Mouse (Mus musculus) lung, embryonic 15.5 days (tissue): Measurements from ENCODE around the gene Agbl2. TPM values are rescaled to one million over a fixed set of nuclear protein-coding genes. Genes with fewer than 3 reads are reported as not detected.

Experiments
- ATAC-seq: fragments of 200-750 bp; cut with Nextera tagmentation; 2 replicates; pipeline ENCODE4 v1.8.0; 2017; ENCODE audit warnings: moderate number of reproducible peaks, borderline replicate concordance; ENCODE audit not compliant: low FRiP score, low TSS enrichment; ENCODE audit errors: extremely low read depth
- H3K27ac ChIP-seq: fragments of 300-500 bp; sonication (generic); 2 replicates; pipeline ENCODE4 v1.5.1; 2015; ENCODE audit warnings: moderate library complexity, mild to moderate bottlenecking, inconsistent platforms
- H3K27me3 ChIP-seq: fragments of 300-500 bp; sonication (generic); 2 replicates; pipeline ENCODE4 v1.6.1; 2015; ENCODE audit warnings: inconsistent platforms
- H3K36me3 ChIP-seq: fragments of 300-500 bp; sonication (generic); 2 replicates; pipeline ENCODE4 v1.6.1; 2015; ENCODE audit warnings: inconsistent platforms
- H3K4me1 ChIP-seq: fragments of 300-500 bp; sonication (generic); 2 replicates; pipeline ENCODE4 v1.6.1; 2015; ENCODE audit warnings: inconsistent platforms
- H3K4me2 ChIP-seq: fragments of 300-500 bp; sonication (generic); 2 replicates; pipeline ENCODE4 v1.6.1; 2015; ENCODE audit warnings: inconsistent platforms, mild to moderate bottlenecking, moderate library complexity
- H3K4me3 ChIP-seq: fragments of 300-500 bp; sonication (generic); 2 replicates; pipeline ENCODE4 v1.5.1; 2015; ENCODE audit warnings: mild to moderate bottlenecking, inconsistent platforms
- H3K9ac ChIP-seq: fragments of 300-500 bp; sonication (generic); 2 replicates; pipeline ENCODE4 v1.6.1; 2015; ENCODE audit warnings: inconsistent platforms
- H3K9me3 ChIP-seq: fragments of 300-500 bp; sonication (generic); 2 replicates; pipeline ENCODE4 v1.6.1; 2016; ENCODE audit warnings: inconsistent platforms
- WGBS: fragments of 180-500 bp; shearing (Covaris S2); methylation state at CpG from one replicate; pipeline ENCODE4 v1.1.7; 2015; 5-methylcytosine and 5-hydroxymethylcytosine counted together
- polyA plus RNA-seq: library from polyadenylated mRNA; unstranded; fragments of >200 nt; fragmentation: Nextera tagmentation; extraction: Ambion mirVana; gene quantifications from 2 replicates; pipeline ENCODE4 v1.2.1, GENCODE M21; 2015

Gene Agbl2
- polyA plus RNA-seq, 1 experiment from 2014 or later: 1.5 TPM

GRCm38 (mm10) chr2:90846955-90847680 is 64.6 kb downstream of the Agbl2 start, which contains the start of gene Mtch2:
Mtch2 (plus strand) TSS chr2:90847155.
- H3K4me1 ChIP-seq: peaks cover 16% of the 10 kb centered on the region
- peak within 1 kb of the TSS; percentile 76 for H3K9ac ChIP-seq
- no peaks in the 10 kb centered on the region for H3K9me3 ChIP-seq
- peak within 1 kb of the TSS; percentile 77 for H3K4me2 ChIP-seq
- H3K27me3 ChIP-seq: no peaks in the 10 kb centered on the region
- under 1% methylated on average over 67 of the region's 67 CpGs for WGBS
- peak within 1 kb of the TSS; percentile 64 for H3K27ac ChIP-seq
- peak; percentile 95 for ATAC-seq
- peaks cover 20% of the 10 kb centered on the region for H3K36me3 ChIP-seq
- peak within 1 kb of the TSS; percentile 68 for H3K4me3 ChIP-seq

DNA sequence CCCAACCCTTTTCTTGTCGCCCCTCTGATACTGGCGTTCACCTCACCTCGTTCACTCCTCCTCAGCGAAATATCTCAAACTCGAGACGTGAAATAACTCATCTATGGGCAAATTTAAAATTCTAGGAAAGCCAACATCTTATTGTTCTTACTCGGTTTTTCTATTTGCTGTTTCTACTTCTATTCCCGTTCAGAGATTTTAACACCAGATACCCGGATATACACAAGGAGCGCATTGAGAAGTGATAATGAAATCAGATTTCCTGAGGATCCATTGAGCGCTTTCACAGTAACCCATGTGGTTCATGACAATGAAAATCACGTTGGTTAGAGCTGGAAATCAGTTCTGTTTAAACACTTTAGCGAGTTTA is 65.1 kb downstream of the Agbl2 start:
- Histone ChIP-seq H3K9me3 (no peaks in the 10 kb centered on the region), H3K9ac (peak overlapping the region; percentile 76), H3K36me3 (peaks cover 24% of the 10 kb centered on the region), H3K4me2 (peak overlapping the region; percentile 77), H3K4me3 (peak overlapping the region; percentile 68), H3K27ac (peak overlapping the region; percentile 64), H3K4me1 (peaks cover 16% of the 10 kb centered on the region), H3K27me3 (no peaks in the 10 kb centered on the region)
- under 1% methylated on average over 13 of the region's 13 CpGs for WGBS
- no peak for ATAC-seq

- no peaks in the 10 kb centered on the region for H3K9me3 ChIP-seq
- no peak for ATAC-seq
- H3K27me3 ChIP-seq: no peaks in the 10 kb centered on the region
- peak overlapping the region; percentile 68 for H3K4me3 ChIP-seq
- H3K4me1 ChIP-seq: peaks cover 16% of the 10 kb centered on the region
- H3K4me2 ChIP-seq: peak overlapping the region; percentile 77
- 70% methylated on average over 5 of the region's 5 CpGs for WGBS
- peaks cover 31% of the 10 kb centered on the region for H3K36me3 ChIP-seq
- no peak overlapping the region for H3K27ac ChIP-seq
- H3K9ac ChIP-seq: peak overlapping the region; percentile 76
These were observed 65.8 kb downstream of the Agbl2 start for GRCm38 (mm10) chr2:90848331-90848730.

- no peak overlapping the region for H3K4me3 ChIP-seq
- no peak overlapping the region for H3K4me2 ChIP-seq
- no peak overlapping the region for H3K9ac ChIP-seq
- no peak overlapping the region for H3K27ac ChIP-seq
- no peaks in the 10 kb centered on the region for H3K9me3 ChIP-seq
- peaks cover 46% of the 10 kb centered on the region for H3K36me3 ChIP-seq
- no peak for ATAC-seq
- H3K4me1 ChIP-seq: peaks cover 16% of the 10 kb centered on the region
- H3K27me3 ChIP-seq: no peaks in the 10 kb centered on the region
- 100% methylated on average over 1 of the region's 1 CpGs for WGBS
These were observed 67.9 kb downstream of the Agbl2 start for GRCm38 (mm10) chr2:90850401-90850800.

GRCm38 (mm10) chr2:90861486-90861885 is 79.0 kb downstream of the Agbl2 start:
- Histone ChIP-seq H3K9ac (no peak overlapping the region), H3K27ac (no peak overlapping the region), H3K4me3 (no peak overlapping the region), H3K36me3 (peaks cover 65% of the 10 kb centered on the region), H3K4me1 (no peaks in the 10 kb centered on the region), H3K9me3 (no peaks in the 10 kb centered on the region), H3K27me3 (no peaks in the 10 kb centered on the region), H3K4me2 (no peak overlapping the region)
- ATAC-seq: no peak
- 95% methylated on average over 2 of the region's 2 CpGs for WGBS

- no peaks in the 10 kb centered on the region for H3K27me3 ChIP-seq
- H3K4me2 ChIP-seq: no peak overlapping the region
- no peak for ATAC-seq
- H3K27ac ChIP-seq: no peak overlapping the region
- H3K36me3 ChIP-seq: peaks cover 62% of the 10 kb centered on the region
- no peak overlapping the region for H3K9ac ChIP-seq
- H3K4me1 ChIP-seq: no peaks in the 10 kb centered on the region
- no peak overlapping the region for H3K4me3 ChIP-seq
- H3K9me3 ChIP-seq: no peaks in the 10 kb centered on the region
These were observed 81.7 kb downstream of the Agbl2 start for GRCm38 (mm10) chr2:90864184-90864583.

- peaks cover 44% of the 10 kb centered on the region for H3K36me3 ChIP-seq
- H3K4me2 ChIP-seq: no peak overlapping the region
- 19% methylated on average over 3 of the region's 3 CpGs for WGBS
- no peak overlapping the region for H3K27ac ChIP-seq
- H3K9me3 ChIP-seq: no peaks in the 10 kb centered on the region
- no peaks in the 10 kb centered on the region for H3K27me3 ChIP-seq
- H3K4me3 ChIP-seq: no peak overlapping the region
- peak; percentile 81; the same call in 1 of the 2 replicates for ATAC-seq
- H3K9ac ChIP-seq: no peak overlapping the region
- H3K4me1 ChIP-seq: peaks cover 17% of the 10 kb centered on the region; the same call in 1 of the 2 replicates
These were observed 84.0 kb downstream of the Agbl2 start for GRCm38 (mm10) chr2:90866524-90866923.

- Histone ChIP-seq H3K27ac (peak overlapping the region; percentile 48; the same call in 1 of the 2 replicates), H3K4me2 (no peak overlapping the region)
These were observed 87.6 kb downstream of the Agbl2 start for GRCm38 (mm10) chr2:90870136-90870601.

GRCm38 (mm10) chr2:90871180-90871961 is 88.8 kb downstream of the Agbl2 start:
- H3K27me3 ChIP-seq: no peaks in the 10 kb centered on the region
- H3K4me3 ChIP-seq: no peak overlapping the region
- H3K4me2 ChIP-seq: no peak overlapping the region
- 57% methylated on average over 8 of the region's 8 CpGs for WGBS
- no peak overlapping the region for H3K9ac ChIP-seq
- no peaks in the 10 kb centered on the region for H3K9me3 ChIP-seq
- H3K27ac ChIP-seq: peak overlapping the region; percentile 48
- H3K36me3 ChIP-seq: peaks cover 7% of the 10 kb centered on the region
- peak; percentile 69; the same call in 1 of the 2 replicates for ATAC-seq
- peaks cover 21% of the 10 kb centered on the region; the same call in 1 of the 2 replicates for H3K4me1 ChIP-seq

More at GRCm38 (mm10) chr2:90870136-90870601, 87.6 kb downstream of the Agbl2 start:
- peak; percentile 78; the same call in 1 of the 2 replicates for ATAC-seq
- Histone ChIP-seq H3K9ac (no peak overlapping the region), H3K9me3 (no peaks in the 10 kb centered on the region), H3K4me1 (peaks cover 21% of the 10 kb centered on the region; the same call in 1 of the 2 replicates), H3K27me3 (no peaks in the 10 kb centered on the region), H3K36me3 (peaks cover 18% of the 10 kb centered on the region), H3K4me3 (no peak overlapping the region)
- WGBS: 12% methylated on average over 4 of the region's 4 CpGs

GRCm38 (mm10) chr2:90874025-90874424 is 91.5 kb downstream of the Agbl2 start:
- WGBS: 64% methylated on average over 1 of the region's 1 CpGs
- Histone ChIP-seq H3K36me3 (no peaks in the 10 kb centered on the region), H3K9me3 (no peaks in the 10 kb centered on the region), H3K4me1 (peaks cover 26% of the 10 kb centered on the region; the same call in 1 of the 2 replicates), H3K27me3 (no peaks in the 10 kb centered on the region), H3K9ac (no peak overlapping the region), H3K4me3 (no peak overlapping the region), H3K27ac (no peak overlapping the region), H3K4me2 (no peak overlapping the region)
- no peak for ATAC-seq

- no peak overlapping the region for H3K27ac ChIP-seq
- H3K36me3 ChIP-seq: no peaks in the 10 kb centered on the region
- H3K4me3 ChIP-seq: no peak overlapping the region
- no peak overlapping the region for H3K4me2 ChIP-seq
- ATAC-seq: no peak
- peaks cover 19% of the 10 kb centered on the region; the same call in 1 of the 2 replicates for H3K4me1 ChIP-seq
- no peak overlapping the region for H3K9ac ChIP-seq
- H3K27me3 ChIP-seq: no peaks in the 10 kb centered on the region
- WGBS: 44% methylated on average over 2 of the region's 2 CpGs
- no peaks in the 10 kb centered on the region for H3K9me3 ChIP-seq
These were observed 92.7 kb downstream of the Agbl2 start for GRCm38 (mm10) chr2:90875239-90875638.
